Mouse (Mus musculus): ENCODE data around the gene Auts2. TPM values are rescaled to one million over a fixed set of nuclear protein-coding genes. Genes with fewer than 3 reads are reported as not detected.

The Auts2 gene
- polyA plus RNA-seq, 1 experiment from 2014 or later = 75.0 TPM

- no peak overlapping the region for H3K4me3 ChIP-seq (replicated peaks; ENCODE audit: low read depth, low read length)
- H3K9me3 ChIP-seq (ENCODE audit: control insufficient read depth, low read length) = no peaks in the 10 kb centered on the region
- H3K9ac ChIP-seq (replicated peaks; ENCODE audit: low read length) = no peak overlapping the region
- H3K36me3 ChIP-seq (ENCODE audit: control insufficient read depth, insufficient read depth, low read length) = no peaks in the 10 kb centered on the region
- H3K4me1 ChIP-seq (ENCODE audit: control insufficient read depth, insufficient read depth, low read length) = no peaks in the 10 kb centered on the region; the same call in 1 of the 2 replicates
- WGBS = 89% methylated on average over 2 of the region's 2 CpGs
- no peak for DNase-seq
- H3K27ac ChIP-seq (replicated peaks; ENCODE audit: low read depth, low read length) = no peak overlapping the region
- H3K27me3 ChIP-seq (ENCODE audit: control insufficient read depth, insufficient read depth, low read length) = no peaks in the 10 kb centered on the region
- ATAC-seq (ENCODE audit: low FRiP score, low TSS enrichment) = no peak
- no peak overlapping the region for H3K4me2 ChIP-seq (ENCODE audit: low read length)
These were observed 330.7 kb downstream of the Auts2 start for GRCm38 (mm10) chr5:132212446-132212845.

- no peak overlapping the region for H3K4me3 ChIP-seq (replicated peaks; ENCODE audit: low read depth, low read length)
- ATAC-seq (ENCODE audit: low FRiP score, low TSS enrichment) = no peak
- no peaks in the 10 kb centered on the region for H3K27me3 ChIP-seq (ENCODE audit: control insufficient read depth, insufficient read depth, low read length)
- H3K27ac ChIP-seq (replicated peaks; ENCODE audit: low read depth, low read length) = no peak overlapping the region
- no peak for DNase-seq
- no peak overlapping the region for H3K4me2 ChIP-seq (ENCODE audit: low read length)
- peaks cover 8% of the 10 kb centered on the region for H3K4me1 ChIP-seq (ENCODE audit: control insufficient read depth, insufficient read depth, low read length)
- no peaks in the 10 kb centered on the region for H3K36me3 ChIP-seq (ENCODE audit: control insufficient read depth, insufficient read depth, low read length)
- no peaks in the 10 kb centered on the region for H3K9me3 ChIP-seq (ENCODE audit: control insufficient read depth, low read length)
- no peak overlapping the region for H3K9ac ChIP-seq (replicated peaks; ENCODE audit: low read length)
These were observed 333.4 kb downstream of the Auts2 start for GRCm38 (mm10) chr5:132209694-132210093.

GRCm38 (mm10) chr5:132206220-132206619, 336.9 kb downstream of the Auts2 start:
- no peak overlapping the region for H3K27ac ChIP-seq (replicated peaks; ENCODE audit: low read depth, low read length)
- peaks cover 28% of the 10 kb centered on the region for H3K4me1 ChIP-seq (ENCODE audit: control insufficient read depth, insufficient read depth, low read length)
- H3K36me3 ChIP-seq (ENCODE audit: control insufficient read depth, insufficient read depth, low read length) = no peaks in the 10 kb centered on the region
- H3K27me3 ChIP-seq (ENCODE audit: control insufficient read depth, insufficient read depth, low read length) = no peaks in the 10 kb centered on the region
- H3K4me3 ChIP-seq (replicated peaks; ENCODE audit: low read depth, low read length) = no peak overlapping the region
- no peak for ATAC-seq (ENCODE audit: low FRiP score, low TSS enrichment)
- no peaks in the 10 kb centered on the region for H3K9me3 ChIP-seq (ENCODE audit: control insufficient read depth, low read length)
- no peak overlapping the region for H3K9ac ChIP-seq (replicated peaks; ENCODE audit: low read length)
- no peak for DNase-seq
- no peak overlapping the region for H3K4me2 ChIP-seq (ENCODE audit: low read length)
- WGBS = 98% methylated on average over 1 of the region's 1 CpGs

GRCm38 (mm10) chr5:132203846-132204245, 339.3 kb downstream of the Auts2 start:
- 30% methylated on average over 11 of the region's 11 CpGs for WGBS
- no peaks in the 10 kb centered on the region for H3K36me3 ChIP-seq (ENCODE audit: control insufficient read depth, insufficient read depth, low read length)
- ATAC-seq (ENCODE audit: low FRiP score, low TSS enrichment) = no peak
- H3K4me1 ChIP-seq (ENCODE audit: control insufficient read depth, insufficient read depth, low read length) = peaks cover 31% of the 10 kb centered on the region
- peak; percentile 69 for DNase-seq
- no peak overlapping the region for H3K9ac ChIP-seq (replicated peaks; ENCODE audit: low read length)
- H3K4me3 ChIP-seq (replicated peaks; ENCODE audit: low read depth, low read length) = no peak overlapping the region
- H3K4me2 ChIP-seq (ENCODE audit: low read length) = no peak overlapping the region
- H3K9me3 ChIP-seq (ENCODE audit: control insufficient read depth, low read length) = no peaks in the 10 kb centered on the region
- H3K27me3 ChIP-seq (ENCODE audit: control insufficient read depth, insufficient read depth, low read length) = no peaks in the 10 kb centered on the region
- 0 out of 2 replicates have a peak overlapping the region, but pooled peaks have one; percentile 28 for H3K27ac ChIP-seq (replicated peaks; ENCODE audit: low read depth, low read length)

GRCm38 (mm10) chr5:132201077-132201645, 342.0 kb downstream of the Auts2 start:
- H3K27me3 ChIP-seq (ENCODE audit: control insufficient read depth, insufficient read depth, low read length) = no peaks in the 10 kb centered on the region
- no peak overlapping the region for H3K4me2 ChIP-seq (ENCODE audit: low read length)
- no peaks in the 10 kb centered on the region for H3K36me3 ChIP-seq (ENCODE audit: control insufficient read depth, insufficient read depth, low read length)
- H3K9me3 ChIP-seq (ENCODE audit: control insufficient read depth, low read length) = no peaks in the 10 kb centered on the region
- ATAC-seq (ENCODE audit: low FRiP score, low TSS enrichment) (no peak), DNase-seq (no peak)
- no peak overlapping the region for H3K27ac ChIP-seq (replicated peaks; ENCODE audit: low read depth, low read length)
- H3K9ac ChIP-seq (replicated peaks; ENCODE audit: low read length) = no peak overlapping the region
- H3K4me1 ChIP-seq (ENCODE audit: control insufficient read depth, insufficient read depth, low read length) = peaks cover 31% of the 10 kb centered on the region
- WGBS = 61% methylated on average over 4 of the region's 4 CpGs
- no peak overlapping the region for H3K4me3 ChIP-seq (replicated peaks; ENCODE audit: low read depth, low read length)

GRCm38 (mm10) chr5:132200595-132200994, 342.5 kb downstream of the Auts2 start:
- H3K27ac ChIP-seq (replicated peaks; ENCODE audit: low read depth, low read length) = no peak overlapping the region
- DNase-seq (no peak), ATAC-seq (ENCODE audit: low FRiP score, low TSS enrichment) (no peak)
- no peak overlapping the region for H3K4me2 ChIP-seq (ENCODE audit: low read length)
- H3K36me3 ChIP-seq (ENCODE audit: control insufficient read depth, insufficient read depth, low read length) = no peaks in the 10 kb centered on the region
- H3K9me3 ChIP-seq (ENCODE audit: control insufficient read depth, low read length) = no peaks in the 10 kb centered on the region
- no peak overlapping the region for H3K9ac ChIP-seq (replicated peaks; ENCODE audit: low read length)
- peaks cover 33% of the 10 kb centered on the region for H3K4me1 ChIP-seq (ENCODE audit: control insufficient read depth, insufficient read depth, low read length)
- H3K4me3 ChIP-seq (replicated peaks; ENCODE audit: low read depth, low read length) = no peak overlapping the region
- 74% methylated on average over 4 of the region's 4 CpGs for WGBS
- no peaks in the 10 kb centered on the region for H3K27me3 ChIP-seq (ENCODE audit: control insufficient read depth, insufficient read depth, low read length)

GRCm38 (mm10) chr5:132195048-132195533, 348.1 kb downstream of the Auts2 start:
- H3K27me3 ChIP-seq (ENCODE audit: control insufficient read depth, insufficient read depth, low read length) = no peaks in the 10 kb centered on the region
- H3K4me1 ChIP-seq (ENCODE audit: control insufficient read depth, insufficient read depth, low read length) = peaks cover 18% of the 10 kb centered on the region
- no peak for ATAC-seq (ENCODE audit: low FRiP score, low TSS enrichment)
- peak; percentile 63 for DNase-seq
- H3K4me3 ChIP-seq (replicated peaks; ENCODE audit: low read depth, low read length) = no peak overlapping the region
- no peaks in the 10 kb centered on the region for H3K36me3 ChIP-seq (ENCODE audit: control insufficient read depth, insufficient read depth, low read length)
- H3K4me2 ChIP-seq (ENCODE audit: low read length) = no peak overlapping the region
- H3K9ac ChIP-seq (replicated peaks; ENCODE audit: low read length) = no peak overlapping the region
- 35% methylated on average over 6 of the region's 6 CpGs for WGBS
- H3K9me3 ChIP-seq (ENCODE audit: control insufficient read depth, low read length) = no peaks in the 10 kb centered on the region
- no peak overlapping the region for H3K27ac ChIP-seq (replicated peaks; ENCODE audit: low read depth, low read length)

- Histone ChIP-seq H3K27me3 (ENCODE audit: control insufficient read depth, insufficient read depth, low read length) (no peaks in the 10 kb centered on the region), H3K36me3 (ENCODE audit: control insufficient read depth, insufficient read depth, low read length) (no peaks in the 10 kb centered on the region), H3K9me3 (ENCODE audit: control insufficient read depth, low read length) (no peaks in the 10 kb centered on the region), H3K4me3 (replicated peaks; ENCODE audit: low read depth, low read length) (no peak overlapping the region), H3K4me1 (ENCODE audit: control insufficient read depth, insufficient read depth, low read length) (peaks cover 34% of the 10 kb centered on the region), H3K27ac (replicated peaks; ENCODE audit: low read depth, low read length) (no peak overlapping the region), H3K4me2 (ENCODE audit: low read length) (no peak overlapping the region), H3K9ac (replicated peaks; ENCODE audit: low read length) (no peak overlapping the region)
- 91% methylated on average over 4 of the region's 4 CpGs for WGBS
- DNase-seq (no peak), ATAC-seq (ENCODE audit: low FRiP score, low TSS enrichment) (no peak)
These were observed 353.0 kb downstream of the Auts2 start for GRCm38 (mm10) chr5:132190190-132190589.

GRCm38 (mm10) chr5:132186659-132187058, 356.5 kb downstream of the Auts2 start:
- WGBS = 23% methylated on average over 3 of the region's 3 CpGs
- DNase-seq = no peak
- Histone ChIP-seq H3K27me3 (ENCODE audit: control insufficient read depth, insufficient read depth, low read length) (no peaks in the 10 kb centered on the region), H3K27ac (replicated peaks; ENCODE audit: low read depth, low read length) (no peak overlapping the region), H3K4me2 (ENCODE audit: low read length) (no peak overlapping the region), H3K9me3 (ENCODE audit: control insufficient read depth, low read length) (no peaks in the 10 kb centered on the region), H3K4me3 (replicated peaks; ENCODE audit: low read depth, low read length) (no peak overlapping the region), H3K9ac (replicated peaks; ENCODE audit: low read length) (no peak overlapping the region), H3K4me1 (ENCODE audit: control insufficient read depth, insufficient read depth, low read length) (peaks cover 28% of the 10 kb centered on the region), H3K36me3 (ENCODE audit: control insufficient read depth, insufficient read depth, low read length) (no peaks in the 10 kb centered on the region)
- no peak for ATAC-seq (ENCODE audit: low FRiP score, low TSS enrichment)
